In genomic region chr7:16311453-16312004, GRCm38 (mm10) we compare ENCODE assay signal across 8 mouse cellular contexts. TPM values are rescaled to one million over a fixed set of nuclear protein-coding genes. Genes with fewer than 3 reads are reported as not detected.
DNase-seq lines count a peak whose midpoint lies in the region; ATAC-seq and TF ChIP-seq lines count a peak whose summit lies in the region.

No protein-coding gene starts in this region.

- TF ChIP-seq CTCF in testis, adult 2 months (IDR thresholded peaks at IDR 0.05; ENCODE audit: control insufficient read depth, insufficient read depth, insufficient replicate concordance, low read depth, low read length): no peak

- DNase-seq in testis, postnatal 14 days (ENCODE audit: low spot score): no peak
- DNase-seq in c-Kit-positive CD71-negative TER-119-negative erythroid progenitor cells, embryonic 14.5 days (ENCODE audit: low read depth): peak; percentile 14
- DNase-seq in right cerebral cortex, postnatal 10 days (ENCODE audit: low spot score in 2 of 2): peak; percentile 48 to 65
- DNase-seq in gastrocnemius, postnatal 25 days: no peak

- H3K27me3 ChIP-seq in testis, adult 2 months (ENCODE audit: control insufficient read depth, insufficient read depth, low read length): no peaks in the 10 kb centered on the region
- H3K27me3 ChIP-seq in intestine, embryonic 15.5 days (replicated peaks): no peaks in the 10 kb centered on the region
- H3K27me3 ChIP-seq in lung, embryonic 16.5 days (ENCODE audit: control insufficient read depth, insufficient read depth, low read depth, low read length): peaks cover 4% of the 10 kb centered on the region; the same call in 1 of the 2 replicates

- H3K4me3 ChIP-seq in testis, adult 2 months (ENCODE audit: control insufficient read depth, low read depth, low read length): peak overlapping the region; percentile 46; the same call in 1 of the 2 replicates
- peak overlapping the region; percentile 63 for H3K4me3 ChIP-seq in intestine, embryonic 15.5 days (replicated peaks)
- H3K4me3 ChIP-seq in lung, embryonic 16.5 days (ENCODE audit: low read length): peak overlapping the region; percentile 72

- no peak overlapping the region for H3K27ac ChIP-seq in testis, adult 2 months (ENCODE audit: control insufficient read depth, insufficient read depth, low read depth, low read length)
- H3K27ac ChIP-seq in intestine, embryonic 15.5 days: peak overlapping the region; percentile 95
- peak overlapping the region; percentile 98 for H3K27ac ChIP-seq in lung, embryonic 16.5 days (ENCODE audit: low read length)

- H3K36me3 ChIP-seq in testis, adult 2 months (ENCODE audit: control insufficient read depth, insufficient read depth, low read length): no peaks in the 10 kb centered on the region
- no peaks in the 10 kb centered on the region for H3K36me3 ChIP-seq in intestine, embryonic 15.5 days
- no peaks in the 10 kb centered on the region for H3K36me3 ChIP-seq in lung, embryonic 16.5 days (ENCODE audit: control insufficient read depth, insufficient read depth, low read length)

- peaks cover 43% of the 10 kb centered on the region for H3K4me1 ChIP-seq in testis, adult 2 months (ENCODE audit: control insufficient read depth, insufficient read depth, low read length)
- peaks cover 54% of the 10 kb centered on the region for H3K4me1 ChIP-seq in intestine, embryonic 15.5 days (replicated peaks)
- H3K4me1 ChIP-seq in lung, embryonic 16.5 days (replicated peaks; ENCODE audit: control insufficient read depth, insufficient read depth, low read length): peaks cover 54% of the 10 kb centered on the region

- 1% methylated on average over 14 of the region's 14 CpGs for WGBS in intestine, embryonic 15.5 days
- 0% methylated on average over 14 of the region's 14 CpGs for WGBS in lung, embryonic 16.5 days

- ATAC-seq in granulocyte monocyte progenitor cell, adult 5-6 weeks (replicated peaks; ENCODE audit: poor library complexity, severe bottlenecking): peak; percentile 11
- no peak for ATAC-seq in intestine, embryonic 15.5 days
- ATAC-seq in lung, embryonic 16.5 days (ENCODE audit: low read depth): no peak

- TF ChIP-seq POLR2A in testis, adult 2 months (IDR thresholded peaks at IDR 0.05; ENCODE audit: control insufficient read depth, low read depth, low read length): no peak

- H3K9me3 ChIP-seq in intestine, embryonic 15.5 days: no peaks in the 10 kb centered on the region
- no peaks in the 10 kb centered on the region for H3K9me3 ChIP-seq in lung, embryonic 16.5 days (ENCODE audit: control insufficient read depth, low read length)

- H3K4me2 ChIP-seq in intestine, embryonic 15.5 days (replicated peaks): peak overlapping the region; percentile 99
- peak overlapping the region; percentile 100 for H3K4me2 ChIP-seq in lung, embryonic 16.5 days (ENCODE audit: low read depth, low read length)

- peak overlapping the region; percentile 82 for H3K9ac ChIP-seq in intestine, embryonic 15.5 days
- peak overlapping the region; percentile 90 for H3K9ac ChIP-seq in lung, embryonic 16.5 days (ENCODE audit: low read length)

RNA-seq across cellular contexts. Expression of gene Bbc3, which starts 3.3 kb away (rescaled TPM):
- 4.0 and 6.1 TPM in 2 replicates for polyA plus RNA-seq in testis, adult 2 months (2012; rRNA removed)
- 0.53 and 1.1 TPM in 2 replicates for total RNA-seq in granulocyte monocyte progenitor cell, adult 5-6 weeks (2014; fragmentation: Nextera tagmentation)
- 1.3 and 2.2 TPM in 2 replicates for total RNA-seq in granulocyte monocyte progenitor cell, adult 5-6 weeks (2017)
- 5.9 and 6.4 TPM in 2 replicates for polyA plus RNA-seq in intestine, embryonic 15.5 days (2015; fragmentation: Nextera tagmentation; extraction: Ambion mirVana)
- 12.4 and 14.3 TPM in 2 replicates for polyA plus RNA-seq in lung, embryonic 16.5 days (2015; fragmentation: Nextera tagmentation; extraction: Ambion mirVana)
- 1 to 10 TPM; 1.7 to 2.4 TPM for total RNA-seq in gastrocnemius, postnatal 25 days (2021)

RNA-seq across cellular contexts. Expression of gene Ccdc9, which starts 24.9 kb away (rescaled TPM):
- 46.0 and 47.1 TPM in 2 replicates for polyA plus RNA-seq in testis, adult 2 months (2012; rRNA removed)
- total RNA-seq in granulocyte monocyte progenitor cell, adult 5-6 weeks (2014; fragmentation: Nextera tagmentation): 31.7 and 50.9 TPM in 2 replicates
- 54.0 and 62.0 TPM in 2 replicates for total RNA-seq in granulocyte monocyte progenitor cell, adult 5-6 weeks (2017)
- polyA plus RNA-seq in intestine, embryonic 15.5 days (2015; fragmentation: Nextera tagmentation; extraction: Ambion mirVana): 23.3 and 24.7 TPM in 2 replicates
- 20.1 and 25.9 TPM in 2 replicates for polyA plus RNA-seq in lung, embryonic 16.5 days (2015; fragmentation: Nextera tagmentation; extraction: Ambion mirVana)
- total RNA-seq in gastrocnemius, postnatal 25 days (2021): 10 to 100 TPM; 29.1 to 36.9 TPM

RNA-seq across cellular contexts. Expression of gene Inafm1, which starts 38.1 kb away (rescaled TPM):
- 19.5 and 22.5 TPM in 2 replicates for polyA plus RNA-seq in testis, adult 2 months (2012; rRNA removed)
- 13.6 and 14.6 TPM in 2 replicates for total RNA-seq in granulocyte monocyte progenitor cell, adult 5-6 weeks (2014; fragmentation: Nextera tagmentation)
- 3.2 and 3.3 TPM in 2 replicates for total RNA-seq in granulocyte monocyte progenitor cell, adult 5-6 weeks (2017)
- 16.4 and 16.6 TPM in 2 replicates for polyA plus RNA-seq in intestine, embryonic 15.5 days (2015; fragmentation: Nextera tagmentation; extraction: Ambion mirVana)
- 12.1 and 12.3 TPM in 2 replicates for polyA plus RNA-seq in lung, embryonic 16.5 days (2015; fragmentation: Nextera tagmentation; extraction: Ambion mirVana)
- 10 to 100 TPM; 13.1 to 13.2 TPM for total RNA-seq in gastrocnemius, postnatal 25 days (2021)

RNA-seq across cellular contexts. Expression of gene C5ar1, which starts 52.2 kb away (rescaled TPM):
- polyA plus RNA-seq in testis, adult 2 months (2012; rRNA removed): 0.53 and 0.65 TPM in 2 replicates
- 0.21 TPM in 1 of 2 replicates, not detected in the other for total RNA-seq in granulocyte monocyte progenitor cell, adult 5-6 weeks (2014; fragmentation: Nextera tagmentation)
- 0.67 and 1.1 TPM in 2 replicates for total RNA-seq in granulocyte monocyte progenitor cell, adult 5-6 weeks (2017)
- 2.4 TPM in 2 replicates for polyA plus RNA-seq in intestine, embryonic 15.5 days (2015; fragmentation: Nextera tagmentation; extraction: Ambion mirVana)
- 3.4 and 3.6 TPM in 2 replicates for polyA plus RNA-seq in lung, embryonic 16.5 days (2015; fragmentation: Nextera tagmentation; extraction: Ambion mirVana)
- 1 to 10 TPM; 1.6 to 2.9 TPM for total RNA-seq in gastrocnemius, postnatal 25 days (2021)

Comparison
In these comparisons a context has a peak if more than half of its experiments do, and no peak if none do; other contexts are left out.
1. DNase-seq: peak in c-Kit-positive CD71-negative TER-119-negative erythroid progenitor cells, embryonic 14.5 days (single experiment) and right cerebral cortex, postnatal 10 days (2 of 2); none in testis, postnatal 14 days (single experiment) and gastrocnemius, postnatal 25 days (single experiment).
2. Peak in every context shown above with its lines, with median percentiles within 50 percentile points of each other: H3K4me3 ChIP-seq.